Mouse (Mus musculus) neural tube, embryonic 11.5 days (tissue): Measurements from ENCODE around the gene Slc6a21. TPM values are rescaled to one million over a fixed set of nuclear protein-coding genes. Genes with fewer than 3 reads are reported as not detected.

ENCODE experiments used
- ATAC-seq: fragments of 200-750 bp; cut with Nextera tagmentation; 2 replicates; pipeline ENCODE4 v1.8.0; 2017; ENCODE audit warnings: moderate number of reproducible peaks, mild to moderate bottlenecking, moderate TSS enrichment, moderate library complexity; ENCODE audit not compliant: insufficient read depth, low FRiP score, low TSS enrichment
- DNase-seq: peaks from one replicate; pipeline ENCODE4 v3.0.0-alpha.2; 2015; ENCODE audit warnings: low spot score
- H3K27ac ChIP-seq: fragments of 300-500 bp; sonication (generic); 2 replicates; pipeline ENCODE4 v1.5.1; 2014; ENCODE audit warnings: low read depth, mild to moderate bottlenecking, low read length
- H3K27me3 ChIP-seq: fragments of 300-500 bp; sonication (generic); 2 replicates; pipeline ENCODE4 v1.6.1; 2014; ENCODE audit warnings: mild to moderate bottlenecking, low read length, mixed read lengths; ENCODE audit not compliant: control insufficient read depth, insufficient read depth
- H3K36me3 ChIP-seq: fragments of 300-500 bp; sonication (generic); 2 replicates; pipeline ENCODE4 v1.6.1; 2014; ENCODE audit warnings: mild to moderate bottlenecking, low read length, moderate library complexity, mixed read lengths; ENCODE audit not compliant: control insufficient read depth, insufficient read depth
- H3K4me1 ChIP-seq: fragments of 300-500 bp; sonication (generic); 2 replicates; pipeline ENCODE4 v1.6.1; 2014; ENCODE audit warnings: low read length, mixed read lengths; ENCODE audit not compliant: control insufficient read depth, insufficient read depth
- H3K4me2 ChIP-seq: fragments of 300-500 bp; sonication (generic); 2 replicates; pipeline ENCODE4 v1.6.1; 2014; ENCODE audit warnings: low read depth, mild to moderate bottlenecking, moderate library complexity
- H3K4me3 ChIP-seq: fragments of 300-500 bp; sonication (generic); 2 replicates; pipeline ENCODE4 v1.5.1; 2014; ENCODE audit warnings: low read depth, low read length
- H3K9ac ChIP-seq: fragments of 300-500 bp; sonication (generic); 2 replicates; pipeline ENCODE4 v1.6.1; 2014; ENCODE audit warnings: mild to moderate bottlenecking, low read length
- H3K9me3 ChIP-seq: fragments of 300-500 bp; sonication (generic); 2 replicates; pipeline ENCODE4 v1.6.1; 2016; ENCODE audit warnings: low read length; ENCODE audit not compliant: control insufficient read depth
- WGBS: fragments of 180-500 bp; shearing (Covaris S2); extraction: QIAGEN DNeasy Blood & Tissue Kit; methylation state at CpG from one replicate; pipeline ENCODE4 v1.1.7; 2014; 5-methylcytosine and 5-hydroxymethylcytosine counted together
- polyA plus RNA-seq: library from polyadenylated mRNA; unstranded; fragments of >200 nt; fragmentation: Nextera tagmentation; extraction: Ambion mirVana; gene quantifications from 2 replicates; pipeline ENCODE4 v1.2.1, GENCODE M21; 2014

Gene Slc6a21
- polyA plus RNA-seq, 1 experiment from 2014 or later = not detected

DNA sequence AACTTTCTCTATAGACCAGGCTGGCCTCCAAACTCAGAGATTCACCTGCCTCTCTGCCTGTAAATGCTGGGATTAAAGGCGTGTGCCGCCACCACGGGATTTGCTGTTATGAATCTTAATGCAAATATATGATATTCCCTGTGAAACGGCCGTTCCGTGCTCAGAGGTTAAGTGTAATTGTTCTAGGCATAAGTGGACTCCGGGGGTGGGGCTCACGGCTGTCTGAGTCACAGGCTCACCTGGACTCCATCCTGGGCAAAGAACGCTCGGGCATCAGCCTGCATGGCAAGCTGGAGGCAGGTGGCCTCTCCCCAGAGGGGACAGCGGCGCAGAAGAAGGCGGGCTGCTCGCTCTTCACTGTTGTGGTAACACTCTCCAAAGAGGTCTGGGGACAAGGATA, 39.2 kb downstream of the Slc6a21 start:
- Histone ChIP-seq H3K9me3 (no peaks in the 10 kb centered on the region), H3K27ac (no peak overlapping the region), H3K4me1 (no peaks in the 10 kb centered on the region), H3K36me3 (no peaks in the 10 kb centered on the region), H3K27me3 (no peaks in the 10 kb centered on the region), H3K9ac (no peak overlapping the region), H3K4me3 (no peak overlapping the region), H3K4me2 (no peak overlapping the region)
- WGBS = 91% methylated on average over 14 of the region's 14 CpGs
- DNase-seq (no peak), ATAC-seq (no peak)

GRCm38 (mm10) chr7:45322245-45322644, 44.9 kb downstream of the Slc6a21 start:
- no peaks in the 10 kb centered on the region for H3K9me3 ChIP-seq
- H3K4me3 ChIP-seq = no peak overlapping the region
- H3K36me3 ChIP-seq = no peaks in the 10 kb centered on the region
- no peak overlapping the region for H3K27ac ChIP-seq
- DNase-seq (no peak), ATAC-seq (no peak)
- WGBS = 84% methylated on average over 4 of the region's 4 CpGs
- no peaks in the 10 kb centered on the region for H3K27me3 ChIP-seq
- H3K9ac ChIP-seq = no peak overlapping the region
- no peaks in the 10 kb centered on the region for H3K4me1 ChIP-seq
- H3K4me2 ChIP-seq = no peak overlapping the region

DNA sequence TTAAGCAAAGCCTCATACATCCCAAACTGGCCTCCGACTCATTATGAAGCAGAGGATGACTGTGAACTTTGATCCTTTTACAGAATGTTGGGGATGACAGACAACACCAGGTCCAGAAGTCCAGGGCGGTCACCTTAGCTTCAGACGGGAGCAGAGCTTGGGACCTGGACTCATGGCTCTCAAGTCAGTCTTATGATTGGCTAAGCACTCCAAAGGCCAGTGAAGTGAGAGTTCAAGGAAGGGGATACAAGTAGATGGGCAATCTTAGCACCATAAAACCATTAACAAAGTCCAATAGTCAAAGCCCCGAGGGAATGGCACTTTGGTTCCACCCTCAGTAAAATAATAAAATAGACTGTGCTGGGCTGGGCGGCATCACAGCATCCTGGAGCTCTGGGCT, 45.8 kb downstream of the Slc6a21 start:
- 44% methylated on average over 5 of the region's 5 CpGs for WGBS
- Histone ChIP-seq H3K9me3 (no peaks in the 10 kb centered on the region), H3K36me3 (no peaks in the 10 kb centered on the region), H3K27me3 (no peaks in the 10 kb centered on the region), H3K27ac (no peak overlapping the region), H3K4me3 (no peak overlapping the region), H3K4me2 (no peak overlapping the region), H3K4me1 (no peaks in the 10 kb centered on the region), H3K9ac (no peak overlapping the region)
- ATAC-seq (no peak), DNase-seq (no peak)

GRCm38 (mm10) chr7:45325800-45326199, 48.5 kb downstream of the Slc6a21 start:
- DNase-seq = no peak
- no peaks in the 10 kb centered on the region for H3K4me1 ChIP-seq
- no peak for ATAC-seq

GRCm38 (mm10) chr7:45328841-45329475, 51.6 kb downstream of the Slc6a21 start:
- H3K27ac ChIP-seq = no peak overlapping the region
- H3K9me3 ChIP-seq = no peaks in the 10 kb centered on the region
- no peaks in the 10 kb centered on the region for H3K27me3 ChIP-seq
- H3K4me1 ChIP-seq = peaks cover 7% of the 10 kb centered on the region; the same call in 1 of the 2 replicates
- H3K9ac ChIP-seq = no peak overlapping the region
- H3K4me2 ChIP-seq = no peak overlapping the region
- WGBS = 74% methylated on average over 13 of the region's 13 CpGs
- no peak for DNase-seq
- no peaks in the 10 kb centered on the region; the same call in 1 of the 2 replicates for H3K36me3 ChIP-seq
- ATAC-seq = no peak
- H3K4me3 ChIP-seq = no peak overlapping the region

More at GRCm38 (mm10) chr7:45325800-45326199, 48.5 kb downstream of the Slc6a21 start:
- Histone ChIP-seq H3K4me3 (no peak overlapping the region), H3K9me3 (no peaks in the 10 kb centered on the region), H3K36me3 (no peaks in the 10 kb centered on the region), H3K27ac (no peak overlapping the region), H3K4me2 (no peak overlapping the region), H3K27me3 (no peaks in the 10 kb centered on the region), H3K9ac (no peak overlapping the region)

DNA sequence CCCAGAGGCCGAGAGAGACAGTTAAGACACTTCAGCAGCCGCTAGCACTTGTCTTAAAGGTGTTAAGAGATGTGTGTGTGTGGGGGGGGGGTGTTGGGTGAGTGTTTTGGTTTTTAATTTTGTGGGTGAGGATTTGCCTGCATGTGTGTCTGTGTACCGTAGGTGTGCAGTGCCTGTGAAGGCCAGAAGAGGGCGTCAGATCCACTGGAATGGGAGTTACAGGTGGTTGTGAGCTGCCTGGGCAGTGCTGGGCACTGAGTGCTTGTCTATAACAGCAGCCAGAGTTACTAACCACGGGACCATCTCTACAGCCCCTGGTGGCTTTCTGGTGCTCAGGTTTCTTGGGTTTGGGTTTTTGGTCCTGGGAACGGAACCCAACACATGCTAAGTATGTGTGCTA, 54.2 kb downstream of the Slc6a21 start:
- H3K36me3 ChIP-seq = no peaks in the 10 kb centered on the region; the same call in 1 of the 2 replicates
- H3K4me3 ChIP-seq = no peak overlapping the region
- no peak overlapping the region for H3K9ac ChIP-seq
- H3K27me3 ChIP-seq = no peaks in the 10 kb centered on the region
- H3K27ac ChIP-seq = no peak overlapping the region
- H3K4me2 ChIP-seq = no peak overlapping the region
- no peak for ATAC-seq
- peaks cover 11% of the 10 kb centered on the region for H3K4me1 ChIP-seq
- WGBS = 83% methylated on average over 6 of the region's 6 CpGs
- no peaks in the 10 kb centered on the region for H3K9me3 ChIP-seq
- no peak for DNase-seq

GRCm38 (mm10) chr7:45332685-45333425, 55.5 kb downstream of the Slc6a21 start:
- peaks cover 11% of the 10 kb centered on the region for H3K4me1 ChIP-seq
- 3% methylated on average over 22 of the region's 22 CpGs for WGBS
- peaks cover 6% of the 10 kb centered on the region; the same call in 1 of the 2 replicates for H3K27me3 ChIP-seq
- peak; percentile 56; the same call in 1 of the 2 replicates for ATAC-seq
- H3K9me3 ChIP-seq = no peaks in the 10 kb centered on the region
- peak overlapping the region; percentile 64 for H3K9ac ChIP-seq
- H3K4me2 ChIP-seq = peak overlapping the region; percentile 76
- DNase-seq = peak; percentile 67
- H3K27ac ChIP-seq = no peak overlapping the region
- H3K36me3 ChIP-seq = no peaks in the 10 kb centered on the region; the same call in 1 of the 2 replicates
- H3K4me3 ChIP-seq = peak overlapping the region; percentile 44

- Histone ChIP-seq H3K27ac (no peak within 1 kb of the TSS), H3K4me1 (peaks cover 11% of the 10 kb centered on the region), H3K27me3 (peaks cover 6% of the 10 kb centered on the region; the same call in 1 of the 2 replicates), H3K9me3 (no peaks in the 10 kb centered on the region), H3K9ac (peak within 1 kb of the TSS; percentile 64), H3K4me3 (peak within 1 kb of the TSS; percentile 44), H3K4me2 (peak within 1 kb of the TSS; percentile 76), H3K36me3 (no peaks in the 10 kb centered on the region; the same call in 1 of the 2 replicates)
- peak; percentile 57 for ATAC-seq
- under 1% methylated on average over 38 of the region's 38 CpGs for WGBS
- peak; percentile 84 for DNase-seq
Observed at GRCm38 (mm10) chr7:45333431-45333982, 56.2 kb downstream of the Slc6a21 start, which contains the start of gene Trpm4. Gene Trpm4, minus strand, starts transcription at chr7:45333780.
